Mouse (Mus musculus) forebrain, embryonic 12.5 days (tissue): Measurements from ENCODE around the gene Fgf2. TPM values are rescaled to one million over a fixed set of nuclear protein-coding genes. Genes with fewer than 3 reads are reported as not detected.
A peak's percentile ranks its signal among the peaks of the same experiment; 100 is the strongest.

Experiments
- ATAC-seq: fragments of 200-750 bp; cut with Nextera tagmentation; 2 replicates; pipeline ENCODE4 v1.8.0; 2017; ENCODE audit warnings: moderate TSS enrichment; ENCODE audit not compliant: low FRiP score
- H3K27ac ChIP-seq: fragments of 300-500 bp; sonication (generic); 2 replicates; pipeline ENCODE4 v1.5.1; 2016; ENCODE audit warnings: mild to moderate bottlenecking
- H3K27me3 ChIP-seq: fragments of 300-500 bp; sonication (generic); 2 replicates; pipeline ENCODE4 v1.6.1; 2016; ENCODE audit warnings: mild to moderate bottlenecking
- H3K36me3 ChIP-seq: fragments of 300-500 bp; sonication (generic); replicated peaks from 2 replicates; pipeline ENCODE4 v1.6.1; 2016; ENCODE audit warnings: mild to moderate bottlenecking
- H3K4me1 ChIP-seq: fragments of 300-500 bp; sonication (generic); 2 replicates; pipeline ENCODE4 v1.6.1; 2016
- H3K4me2 ChIP-seq: fragments of 300-500 bp; sonication (generic); 2 replicates; pipeline ENCODE4 v1.6.1; 2016; ENCODE audit warnings: mild to moderate bottlenecking, moderate library complexity
- H3K4me3 ChIP-seq: fragments of 300-500 bp; sonication (generic); replicated peaks from 2 replicates; pipeline ENCODE4 v1.5.1; 2016; ENCODE audit warnings: mild to moderate bottlenecking
- H3K9ac ChIP-seq: fragments of 300-500 bp; sonication (generic); 2 replicates; pipeline ENCODE4 v1.6.1; 2016; ENCODE audit warnings: mild to moderate bottlenecking
- H3K9me3 ChIP-seq: fragments of 300-500 bp; sonication (generic); 2 replicates; pipeline ENCODE4 v1.6.1; 2016
- WGBS: fragments of 180-500 bp; shearing (Covaris S2); methylation state at CpG from one replicate; pipeline ENCODE4 v1.1.7; 2016; 5-methylcytosine and 5-hydroxymethylcytosine counted together
- polyA plus RNA-seq: library from polyadenylated mRNA; unstranded; fragments of >200 nt; fragmentation: Nextera tagmentation; extraction: Ambion mirVana; gene quantifications from 2 replicates; pipeline ENCODE4 v1.2.1, GENCODE M21; 2016

The Fgf2 gene
- 0.65 and 0.66 TPM in 2 replicates for polyA plus RNA-seq

GRCm38 (mm10) chr3:37348221-37349165 lies at the start of gene Fgf2:
Gene Fgf2, plus strand, starts transcription at chr3:37348346.
- Histone ChIP-seq H3K27me3 (peaks cover 40% of the 10 kb centered on the region), H3K4me2 (peak within 1 kb of the TSS; percentile 98), H3K9me3 (no peaks in the 10 kb centered on the region), H3K9ac (peak within 1 kb of the TSS; percentile 74), H3K36me3 (no peaks in the 10 kb centered on the region), H3K27ac (no peak within 1 kb of the TSS), H3K4me1 (peaks cover 13% of the 10 kb centered on the region), H3K4me3 (peak within 1 kb of the TSS; percentile 65)
- ATAC-seq, result peak; percentile 64
- WGBS, result under 1% methylated on average over 72 of the region's 75 CpGs

- Histone ChIP-seq H3K27me3 (no peaks in the 10 kb centered on the region), H3K4me3 (no peak overlapping the region), H3K9me3 (no peaks in the 10 kb centered on the region), H3K27ac (no peak overlapping the region), H3K4me1 (no peaks in the 10 kb centered on the region), H3K36me3 (no peaks in the 10 kb centered on the region), H3K4me2 (no peak overlapping the region), H3K9ac (no peak overlapping the region)
- WGBS, result 87% methylated on average over 3 of the region's 3 CpGs
- ATAC-seq, result no peak
These were observed 48.7 kb upstream of the Fgf2 start for GRCm38 (mm10) chr3:37299470-37299869.

GRCm38 (mm10) chr3:37302685-37303084 lies 45.5 kb upstream of the Fgf2 start:
- no peaks in the 10 kb centered on the region for H3K4me1 ChIP-seq
- no peak overlapping the region for H3K4me3 ChIP-seq
- H3K9me3 ChIP-seq, result no peaks in the 10 kb centered on the region
- WGBS, result 41% methylated on average over 12 of the region's 12 CpGs
- ATAC-seq, result no peak
- H3K27me3 ChIP-seq, result no peaks in the 10 kb centered on the region
- no peak overlapping the region for H3K27ac ChIP-seq
- H3K4me2 ChIP-seq, result no peak overlapping the region
- H3K9ac ChIP-seq, result no peak overlapping the region
- no peaks in the 10 kb centered on the region for H3K36me3 ChIP-seq

GRCm38 (mm10) chr3:37303392-37304139 lies 44.6 kb upstream of the Fgf2 start:
- Histone ChIP-seq H3K9ac (no peak overlapping the region), H3K27me3 (no peaks in the 10 kb centered on the region), H3K4me3 (no peak overlapping the region), H3K27ac (no peak overlapping the region), H3K4me2 (no peak overlapping the region), H3K4me1 (no peaks in the 10 kb centered on the region), H3K9me3 (no peaks in the 10 kb centered on the region), H3K36me3 (no peaks in the 10 kb centered on the region)
- 79% methylated on average over 8 of the region's 8 CpGs for WGBS
- ATAC-seq, result no peak

- peak overlapping the region; percentile 67 for H3K4me2 ChIP-seq
- peak overlapping the region; percentile 91; the same call in 1 of the 2 replicates for H3K9ac ChIP-seq
- no peak; the same call in 1 of the 2 replicates for ATAC-seq
- no peaks in the 10 kb centered on the region for H3K36me3 ChIP-seq
- no peak overlapping the region; the same call in 1 of the 2 replicates for H3K27ac ChIP-seq
- H3K9me3 ChIP-seq, result no peaks in the 10 kb centered on the region
- peak overlapping the region; percentile 83 for H3K4me3 ChIP-seq
- WGBS, result 2% methylated on average over 10 of the region's 10 CpGs
- H3K27me3 ChIP-seq, result no peaks in the 10 kb centered on the region
- H3K4me1 ChIP-seq, result peaks cover 13% of the 10 kb centered on the region
These were observed 36.2 kb upstream of the Fgf2 start for GRCm38 (mm10) chr3:37311897-37312369.

GRCm38 (mm10) chr3:37312370-37312941 lies 35.7 kb upstream of the Fgf2 start, which contains the start of the genes Bbs12 and Cetn4:
Gene Bbs12, plus strand, starts transcription at chr3:37312554.
Gene Cetn4, minus strand, starts transcription at chr3:37312708.
- Histone ChIP-seq H3K9ac (peak within 1 kb of the TSS; percentile 91), H3K36me3 (no peaks in the 10 kb centered on the region), H3K9me3 (no peaks in the 10 kb centered on the region), H3K4me3 (peak within 1 kb of the TSS; percentile 83), H3K27me3 (no peaks in the 10 kb centered on the region), H3K4me1 (peaks cover 13% of the 10 kb centered on the region), H3K27ac (peak within 1 kb of the TSS; percentile 73; the same call in 1 of the 2 replicates), H3K4me2 (peak within 1 kb of the TSS; percentile 67)
- WGBS, result under 1% methylated on average over 54 of the region's 54 CpGs
- ATAC-seq, result peak; percentile 100

- peak overlapping the region; percentile 83 for H3K4me3 ChIP-seq
- no peak for ATAC-seq
- 44% methylated on average over 1 of the region's 1 CpGs for WGBS
- H3K9me3 ChIP-seq, result no peaks in the 10 kb centered on the region
- no peaks in the 10 kb centered on the region for H3K27me3 ChIP-seq
- peak overlapping the region; percentile 33; the same call in 1 of the 2 replicates for H3K9ac ChIP-seq
- H3K4me2 ChIP-seq, result peak overlapping the region; percentile 67
- H3K27ac ChIP-seq, result no peak overlapping the region
- H3K36me3 ChIP-seq, result no peaks in the 10 kb centered on the region
- peaks cover 13% of the 10 kb centered on the region for H3K4me1 ChIP-seq
These were observed 34.8 kb upstream of the Fgf2 start for GRCm38 (mm10) chr3:37313371-37313770.

- no peak overlapping the region for H3K27ac ChIP-seq
- H3K4me3 ChIP-seq, result no peak overlapping the region
- H3K27me3 ChIP-seq, result no peaks in the 10 kb centered on the region
- 91% methylated on average over 1 of the region's 1 CpGs for WGBS
- peaks cover 19% of the 10 kb centered on the region for H3K36me3 ChIP-seq
- ATAC-seq, result no peak
- no peak overlapping the region for H3K4me2 ChIP-seq
- H3K4me1 ChIP-seq, result peaks cover 13% of the 10 kb centered on the region
- no peaks in the 10 kb centered on the region for H3K9me3 ChIP-seq
- no peak overlapping the region for H3K9ac ChIP-seq
These were observed 31.9 kb upstream of the Fgf2 start for GRCm38 (mm10) chr3:37316233-37316632.

GRCm38 (mm10) chr3:37324310-37324709 lies 23.8 kb upstream of the Fgf2 start:
- no peak overlapping the region for H3K4me2 ChIP-seq
- no peak overlapping the region for H3K4me3 ChIP-seq
- no peaks in the 10 kb centered on the region for H3K4me1 ChIP-seq
- WGBS, result 44% methylated on average over 3 of the region's 3 CpGs
- no peaks in the 10 kb centered on the region for H3K9me3 ChIP-seq
- H3K27me3 ChIP-seq, result no peaks in the 10 kb centered on the region
- no peak for ATAC-seq
- H3K36me3 ChIP-seq, result peaks cover 15% of the 10 kb centered on the region
- H3K9ac ChIP-seq, result no peak overlapping the region
- no peak overlapping the region for H3K27ac ChIP-seq

GRCm38 (mm10) chr3:37325317-37326112 lies 22.6 kb upstream of the Fgf2 start:
- ATAC-seq, result no peak
- Histone ChIP-seq H3K27me3 (no peaks in the 10 kb centered on the region), H3K4me3 (no peak overlapping the region), H3K36me3 (peaks cover 3% of the 10 kb centered on the region; the same call in 1 of the 2 replicates), H3K27ac (no peak overlapping the region), H3K4me1 (no peaks in the 10 kb centered on the region), H3K9me3 (no peaks in the 10 kb centered on the region), H3K4me2 (no peak overlapping the region), H3K9ac (no peak overlapping the region)
- 92% methylated on average over 5 of the region's 5 CpGs for WGBS

- Histone ChIP-seq H3K4me2 (no peak overlapping the region), H3K9ac (no peak overlapping the region), H3K4me1 (no peaks in the 10 kb centered on the region), H3K9me3 (no peaks in the 10 kb centered on the region), H3K27me3 (no peaks in the 10 kb centered on the region), H3K4me3 (no peak overlapping the region), H3K27ac (no peak overlapping the region), H3K36me3 (no peaks in the 10 kb centered on the region)
- ATAC-seq, result no peak
- 93% methylated on average over 3 of the region's 3 CpGs for WGBS
These were observed 21.5 kb upstream of the Fgf2 start for GRCm38 (mm10) chr3:37326627-37327026.
